Mouse (Mus musculus) embryo, embryonic 10.5 days (tissue): ENCODE results near the gene Slc6a20b.

ENCODE experiments used
- DNase-seq: peaks from one replicate; pipeline ENCODE4 v3.0.0-alpha.2; 2015; ENCODE audit warnings: low spot score

The Slc6a20b gene

DNA sequence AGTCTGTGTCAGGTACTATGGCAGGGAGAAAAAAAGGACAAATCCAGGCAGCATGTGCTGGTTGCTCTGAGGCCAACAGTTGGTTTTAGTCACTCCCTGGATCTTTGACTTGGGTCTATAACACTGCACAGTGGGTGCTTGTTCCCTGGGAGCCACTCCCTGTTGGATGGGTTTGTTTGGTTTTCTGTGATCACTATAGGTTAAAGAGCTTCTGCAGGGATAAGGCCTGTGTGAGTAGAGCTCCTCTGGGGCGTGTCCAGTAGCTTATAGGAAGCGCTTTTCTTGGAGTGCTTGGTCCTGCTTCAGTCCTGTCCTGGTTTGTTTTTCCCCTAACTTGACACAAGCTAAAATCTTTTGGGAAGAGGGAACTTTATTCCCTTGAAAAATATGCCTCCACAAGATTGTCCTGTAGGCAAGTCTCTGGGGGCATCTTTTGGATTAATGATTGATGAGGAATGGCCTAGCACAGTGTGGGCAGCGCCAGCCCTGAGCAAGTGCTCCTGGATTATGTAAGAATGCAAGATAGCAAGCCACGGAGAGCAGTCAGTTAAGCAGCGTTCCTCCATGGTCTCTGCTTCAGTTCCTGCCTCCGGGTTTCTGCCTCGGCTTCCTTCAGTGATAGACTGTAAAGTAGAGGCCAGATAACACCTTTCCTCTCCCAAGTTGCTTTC lies 43.0 kb downstream of the Slc6a20b start:
- DNase-seq: no peak

DNA sequence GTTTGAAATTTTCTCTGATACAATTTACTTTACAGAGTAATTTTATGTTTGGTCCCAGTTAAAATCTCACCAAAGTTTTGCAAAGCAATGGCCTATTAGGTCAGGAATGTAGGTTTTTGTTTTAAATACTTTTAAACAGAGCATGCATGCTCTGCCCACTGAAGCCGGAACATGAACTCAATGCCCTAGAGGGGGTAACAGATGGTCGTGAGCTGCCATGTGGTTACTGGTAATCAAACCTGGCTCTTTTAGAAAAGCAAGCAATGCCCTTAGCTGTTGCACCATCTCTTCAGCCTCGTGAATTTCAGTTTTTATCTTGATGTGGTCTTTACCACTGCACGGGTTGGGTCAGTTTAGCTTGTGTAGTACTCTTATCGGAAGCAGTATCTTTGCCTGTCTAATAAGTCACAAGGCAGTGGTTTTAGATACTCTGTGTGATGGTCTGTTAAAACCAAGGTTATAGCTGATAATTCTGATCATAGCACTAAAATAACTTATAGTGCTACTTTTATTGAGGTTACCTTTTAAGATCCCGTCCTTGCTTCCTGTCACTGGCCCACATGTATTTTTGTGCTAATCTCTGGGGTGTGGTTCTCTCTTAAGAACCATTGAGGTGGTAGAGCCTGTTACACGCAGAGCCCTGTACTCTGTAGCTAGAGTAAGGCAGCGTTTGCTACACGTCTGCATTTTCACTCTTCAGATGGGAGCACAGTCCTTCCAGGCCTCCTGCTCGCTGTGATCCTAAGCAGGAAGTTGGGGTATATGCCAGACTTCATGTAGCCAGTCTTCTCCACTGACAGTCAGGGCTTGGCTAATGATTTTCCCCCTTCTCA lies 54.8 kb downstream of the Slc6a20b start:
- DNase-seq: no peak

DNA sequence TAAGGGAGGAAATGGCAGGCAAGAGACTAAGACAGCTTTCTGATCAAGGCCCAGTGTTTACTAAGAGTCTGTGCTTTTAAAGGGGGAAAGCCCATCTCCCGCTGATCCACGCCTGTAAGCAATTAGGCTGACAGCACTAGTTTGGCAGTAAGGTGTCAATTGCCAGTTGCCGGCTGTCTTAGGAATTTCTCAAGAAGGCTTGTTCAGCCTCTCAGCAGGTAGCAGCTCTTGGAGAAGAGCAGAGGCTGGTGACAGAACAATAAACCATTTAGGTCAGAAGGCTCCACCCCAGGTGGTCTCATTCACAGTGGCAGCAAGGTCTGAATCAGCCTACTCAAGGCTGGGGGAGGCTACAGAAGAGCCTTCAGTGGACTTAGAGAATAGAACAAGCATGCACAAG lies 77.8 kb downstream of the Slc6a20b start:
- peak; percentile 62 for DNase-seq
